Mouse (Mus musculus): ENCODE data around the gene Pdha1.

Pdha1 gene

GRCm38 (mm10) chrX:160137861-160138717 is at the start of gene Pdha1:
Pdha1 (minus strand) TSS chrX:160138413.
- DNase-seq (ENCODE audit: low spot score in 2 of 2), result peak; percentile 76 to 86

- DNase-seq (ENCODE audit: low spot score in 2 of 2), result no peak
These were observed 40.8 kb upstream of the Pdha1 start for GRCm38 (mm10) chrX:160179032-160179431.

- peak; percentile 27 to 55 for DNase-seq (ENCODE audit: low spot score in 2 of 2)
These were observed 31.9 kb upstream of the Pdha1 start for GRCm38 (mm10) chrX:160170150-160170549.

- no peak for DNase-seq (ENCODE audit: low spot score in 2 of 2)
These were observed 28.2 kb upstream of the Pdha1 start for GRCm38 (mm10) chrX:160166246-160166985.

DNA sequence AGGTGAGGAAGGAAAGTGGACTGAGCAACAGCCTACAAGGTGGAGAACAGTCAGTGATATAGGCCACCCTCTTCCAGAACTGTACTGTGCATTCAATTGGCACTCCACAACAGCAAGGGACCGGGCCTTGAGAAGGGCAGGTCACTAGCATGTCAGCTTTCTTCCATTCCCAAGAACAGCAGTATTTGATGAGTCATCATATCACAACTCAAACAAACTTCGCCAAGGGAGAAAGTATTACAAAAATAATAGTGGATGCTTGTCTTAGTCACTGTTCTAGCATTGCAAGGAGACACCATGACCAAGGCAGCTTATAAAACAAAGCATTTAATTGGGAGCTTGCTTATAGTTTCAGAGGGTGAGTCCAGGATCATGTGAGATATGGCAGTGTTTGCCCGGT is 26.0 kb upstream of the Pdha1 start:
- no peak for DNase-seq (ENCODE audit: low spot score in 2 of 2)

DNA sequence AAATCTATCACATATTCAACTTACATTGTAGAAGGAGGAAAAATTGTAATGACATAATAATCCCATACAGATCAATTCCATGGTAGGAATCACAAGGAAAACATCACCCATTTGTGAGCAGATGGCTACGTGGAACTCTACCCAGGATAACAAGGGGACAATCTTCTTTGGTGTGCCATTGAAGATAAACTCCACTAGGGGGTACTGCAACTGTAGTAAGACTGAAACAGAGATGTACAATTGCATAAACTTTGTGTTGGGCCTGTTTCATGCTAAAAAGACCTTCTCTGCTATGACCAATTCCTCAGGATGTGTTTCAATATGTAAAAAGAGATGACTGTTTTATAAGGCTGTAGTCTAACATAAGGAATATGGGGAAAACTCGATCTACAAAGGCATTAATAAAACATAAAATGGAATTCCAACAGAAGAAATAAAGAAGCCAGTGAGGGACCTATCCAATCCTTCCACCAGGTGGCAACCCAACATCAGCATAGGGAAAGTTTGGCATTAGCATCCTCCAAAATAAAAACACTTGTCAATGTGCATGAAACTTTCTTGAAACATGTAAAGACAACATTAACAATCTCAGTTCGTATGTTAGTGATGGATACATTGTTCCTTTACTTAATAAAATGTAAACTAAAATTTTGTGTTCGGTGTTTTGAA is 15.1 kb upstream of the Pdha1 start:
- DNase-seq (ENCODE audit: low spot score in 2 of 2), result no peak

DNA sequence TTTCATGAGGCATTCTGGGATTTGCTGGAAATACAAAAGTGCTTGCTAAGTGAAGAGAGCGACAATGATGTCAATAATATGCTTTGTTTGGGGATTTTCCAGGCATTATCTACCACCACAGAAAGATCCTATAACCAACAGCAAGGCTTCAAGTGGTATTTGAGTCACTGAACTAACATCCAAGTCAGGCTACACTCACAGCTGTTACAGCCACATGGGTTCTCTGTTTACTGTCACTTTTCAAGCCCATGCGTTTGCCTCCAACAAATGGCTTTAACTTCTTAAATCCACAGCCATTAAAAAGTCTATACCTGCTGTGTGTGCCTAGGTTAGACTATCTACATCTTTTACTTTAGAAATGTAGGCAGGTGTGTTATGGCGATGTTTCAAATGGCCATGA is 10.6 kb upstream of the Pdha1 start:
- no peak for DNase-seq (ENCODE audit: low spot score in 2 of 2)

- no peak for DNase-seq (ENCODE audit: low spot score in 2 of 2)
These were observed 9.2 kb upstream of the Pdha1 start for GRCm38 (mm10) chrX:160147406-160147805.

DNA sequence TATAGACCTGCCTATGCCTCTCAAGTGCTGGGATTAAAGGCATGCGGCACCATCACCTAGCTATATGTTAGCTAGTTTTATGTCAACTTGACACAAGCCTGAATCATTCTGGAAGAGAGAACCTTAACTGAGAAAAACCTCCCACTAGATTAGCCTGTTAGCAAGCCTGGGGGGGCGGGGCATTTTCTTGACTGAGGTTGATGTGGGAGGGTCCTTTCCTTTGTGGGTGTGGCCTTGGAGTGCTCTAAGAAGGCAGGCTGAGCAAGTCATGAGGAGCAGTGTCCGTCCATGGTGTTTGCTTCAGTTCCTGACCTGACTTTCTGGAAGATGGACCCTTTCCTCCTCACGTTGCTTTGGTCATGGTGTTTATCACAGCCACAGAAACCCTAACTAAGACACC is 8.6 kb upstream of the Pdha1 start:
- no peak for DNase-seq (ENCODE audit: low spot score in 2 of 2)

DNA sequence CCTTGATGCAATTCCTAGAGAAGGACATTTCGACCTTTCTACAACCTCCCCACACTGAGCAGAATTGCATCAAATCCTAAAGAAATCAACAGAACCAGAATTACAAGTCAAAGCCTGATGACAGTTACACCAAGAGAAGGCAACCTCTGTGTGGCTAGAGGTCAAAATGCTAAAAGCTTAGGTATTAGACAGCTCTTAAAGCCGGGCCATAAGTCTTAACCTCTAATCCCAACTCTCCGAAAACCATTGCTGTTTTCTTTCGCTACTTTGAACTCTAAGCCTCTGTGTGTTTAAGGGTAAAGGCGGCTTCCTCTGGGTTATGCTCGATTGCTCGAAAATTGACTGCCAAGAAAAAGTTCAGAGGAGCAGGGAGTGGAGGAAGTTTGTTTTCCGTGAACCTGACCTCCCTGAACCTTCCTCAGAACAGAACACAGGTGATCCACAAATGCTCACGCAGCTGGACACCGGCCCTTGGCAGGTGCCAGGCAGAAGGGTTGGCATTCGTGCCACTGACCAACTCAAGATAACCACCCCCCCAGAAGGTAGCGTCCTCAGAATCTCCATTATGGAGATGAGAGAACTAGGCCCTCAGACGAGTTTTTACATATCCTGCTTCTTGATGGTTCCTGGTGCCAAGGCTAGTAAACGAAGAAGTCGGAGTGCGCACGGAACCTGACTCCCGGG is 894 bp downstream of the Pdha1 start:
- DNase-seq (ENCODE audit: low spot score in 2 of 2), result peak; percentile 11 to 13

GRCm38 (mm10) chrX:160136153-160136552 is 2.1 kb downstream of the Pdha1 start:
- no peak for DNase-seq (ENCODE audit: low spot score in 2 of 2)

- DNase-seq (ENCODE audit: low spot score in 2 of 2), result no peak
These were observed 2.5 kb downstream of the Pdha1 start for GRCm38 (mm10) chrX:160135719-160136118.

- no peak for DNase-seq (ENCODE audit: low spot score in 2 of 2)
These were observed 3.9 kb downstream of the Pdha1 start for GRCm38 (mm10) chrX:160134136-160134843.

DNA sequence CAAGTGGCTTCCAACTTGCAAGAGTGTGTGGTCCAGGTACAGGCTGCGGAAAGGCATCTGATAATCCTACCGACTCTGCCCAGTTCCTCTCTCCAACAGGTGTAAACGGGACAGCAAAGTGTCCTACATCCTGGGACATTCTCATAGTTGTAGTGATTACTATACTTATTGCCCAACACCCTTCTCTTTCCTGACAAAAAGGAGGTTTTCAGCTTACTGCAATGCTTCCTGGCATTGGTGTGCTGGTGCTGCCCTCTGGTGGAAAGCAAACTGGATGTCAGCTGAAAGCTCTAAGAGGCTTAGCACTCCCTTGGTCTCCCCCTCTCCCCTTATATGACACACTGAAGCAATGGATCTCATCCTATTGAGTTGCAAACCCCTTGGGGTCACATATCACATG is 21.6 kb downstream of the Pdha1 start:
- DNase-seq (ENCODE audit: low spot score in 2 of 2), result peak; percentile 17 to 32

DNA sequence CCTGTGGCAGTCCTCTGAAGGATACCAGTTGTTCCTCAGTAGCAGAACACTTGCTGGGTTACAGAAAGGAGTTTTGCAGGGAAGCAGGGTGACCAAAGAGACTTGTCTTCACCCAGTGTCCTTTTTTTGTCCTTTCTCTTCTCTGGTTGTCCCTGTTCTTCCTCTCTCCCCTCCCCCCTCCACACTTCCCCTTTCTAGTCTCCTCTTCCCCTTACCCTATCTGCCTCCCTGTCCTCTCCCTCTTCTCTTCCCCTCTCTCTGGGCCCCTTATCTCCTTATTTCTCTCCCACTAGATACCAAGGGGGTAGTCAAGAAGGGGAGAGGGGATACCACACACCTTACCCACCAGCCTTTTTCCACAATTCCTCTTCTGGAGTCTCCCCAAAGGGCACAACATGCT is 22.1 kb downstream of the Pdha1 start:
- no peak for DNase-seq (ENCODE audit: low spot score in 2 of 2)

- DNase-seq (ENCODE audit: low spot score in 2 of 2), result no peak
These were observed 24.4 kb downstream of the Pdha1 start for GRCm38 (mm10) chrX:160113777-160114176.

DNA sequence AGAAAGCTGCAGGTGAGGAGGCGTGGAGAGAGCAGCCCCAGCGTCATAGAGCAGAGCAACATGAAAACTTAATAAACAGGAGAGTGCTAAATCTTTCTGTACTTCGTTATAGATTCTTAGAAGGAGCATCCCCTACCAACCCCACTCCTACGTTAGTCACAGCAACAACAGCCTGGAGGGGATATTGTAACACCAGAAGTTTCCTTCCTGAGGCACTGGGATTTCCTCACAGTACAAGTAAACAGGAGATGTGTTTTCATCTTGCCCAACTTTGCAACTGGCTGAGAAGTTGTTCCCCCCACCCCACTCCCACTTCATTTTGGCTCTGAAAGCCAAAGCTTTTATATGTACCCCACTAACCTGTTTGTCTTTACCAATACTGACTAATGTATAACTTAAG is 30.4 kb downstream of the Pdha1 start:
- DNase-seq (ENCODE audit: low spot score in 2 of 2), result no peak

DNA sequence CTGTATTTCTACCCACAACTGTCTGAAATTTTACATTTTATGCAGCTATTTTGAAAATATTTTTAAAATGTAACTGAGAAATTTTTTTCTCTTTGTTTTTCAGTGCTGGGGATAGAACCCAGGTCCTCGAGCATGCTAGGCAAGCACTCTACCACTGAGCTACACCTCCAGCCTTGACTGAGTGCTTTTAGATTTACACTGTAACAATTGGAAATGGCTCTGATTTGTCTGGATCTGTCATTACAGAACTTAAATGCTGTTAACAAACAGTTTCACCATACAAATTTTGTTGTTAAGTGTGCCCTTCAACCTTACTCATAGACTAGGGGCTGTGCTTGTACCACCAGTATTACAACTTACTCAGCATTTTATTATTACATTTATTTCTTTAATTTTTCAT is 46.2 kb downstream of the Pdha1 start:
- no peak for DNase-seq (ENCODE audit: low spot score in 2 of 2)
